Mouse (Mus musculus) embryonic fibroblast, embryonic 13.5 days (primary cell): ENCODE data around the gene Gpatch11. TPM values are rescaled to one million over a fixed set of nuclear protein-coding genes. Genes with fewer than 3 reads are reported as not detected.
"Not testable (repeated sequence)": the region's sequence is repeated elsewhere in the genome, so short reads cannot be mapped to it uniquely, and the experiment has no call there.

Experiments
- H3K27ac ChIP-seq: 2 replicates; pipeline ENCODE4 v1.5.1; 2012; ENCODE audit warnings: low read length, control low read depth, inconsistent platforms; ENCODE audit not compliant: insufficient read depth
- H3K4me1 ChIP-seq: 2 replicates; pipeline ENCODE4 v1.6.1; 2011; ENCODE audit warnings: low read length; ENCODE audit not compliant: control insufficient read depth, insufficient read depth
- H3K4me3 ChIP-seq: 2 replicates; pipeline ENCODE4 v1.5.1; 2011; ENCODE audit warnings: mild to moderate bottlenecking, control low read depth, low read length; ENCODE audit not compliant: insufficient read depth
- CTCF ChIP-seq: IDR thresholded peaks from 2 replicates; pipeline ENCODE4 v1.5.1; 2011; ENCODE audit warnings: mild to moderate bottlenecking, control low read depth, low read length, moderate library complexity, borderline replicate concordance; ENCODE audit not compliant: insufficient read depth
- POLR2A ChIP-seq: IDR thresholded peaks from 2 replicates; pipeline ENCODE4 v1.6.1; 2011; ENCODE audit warnings: low read depth, mild to moderate bottlenecking, control low read depth, low read length, moderate library complexity
- polyA plus RNA-seq: library from polyadenylated mRNA; stranded (reverse); fragments of >200 nt; gene quantifications from 2 replicates; pipeline ENCODE4 v1.2.4, GENCODE M21; 2011; ENCODE audit warnings: low read depth; ENCODE audit not compliant: missing spikeins, insufficient read length

The Gpatch11 gene
- 34.6 and 43.3 TPM in 2 replicates for polyA plus RNA-seq

GRCm38 (mm10) chr17:78834856-78835835, at the start of gene Gpatch11, which contains the start of gene Heatr5b:
Gpatch11 (plus strand) TSS chr17:78835567.
Heatr5b (minus strand) TSS chr17:78835364.
- 0 out of 2 replicates have a peak, but pooled peaks cover 2% of the 10 kb centered on the region for H3K4me1 ChIP-seq
- TF ChIP-seq CTCF: no peak
- peak; percentile 84 for TF ChIP-seq POLR2A
- H3K27ac ChIP-seq: peak within 1 kb of the TSS; percentile 62
- peak within 1 kb of the TSS; percentile 92 for H3K4me3 ChIP-seq

GRCm38 (mm10) chr17:78788273-78788672, 47.1 kb upstream of the Gpatch11 start:
- H3K27ac ChIP-seq: not testable (repeated sequence)

GRCm38 (mm10) chr17:78791068-78791689, 44.2 kb upstream of the Gpatch11 start:
- no peak for TF ChIP-seq CTCF
- no peak for TF ChIP-seq POLR2A
- Histone ChIP-seq H3K4me3 (no peak overlapping the region), H3K27ac (peak overlapping the region; percentile 47), H3K4me1 (peaks cover 4% of the 10 kb centered on the region; the same call in 1 of the 2 replicates)

More at GRCm38 (mm10) chr17:78788273-78788672, 47.1 kb upstream of the Gpatch11 start:
- not testable (repeated sequence) for H3K4me3 ChIP-seq, H3K4me1 ChIP-seq

DNA sequence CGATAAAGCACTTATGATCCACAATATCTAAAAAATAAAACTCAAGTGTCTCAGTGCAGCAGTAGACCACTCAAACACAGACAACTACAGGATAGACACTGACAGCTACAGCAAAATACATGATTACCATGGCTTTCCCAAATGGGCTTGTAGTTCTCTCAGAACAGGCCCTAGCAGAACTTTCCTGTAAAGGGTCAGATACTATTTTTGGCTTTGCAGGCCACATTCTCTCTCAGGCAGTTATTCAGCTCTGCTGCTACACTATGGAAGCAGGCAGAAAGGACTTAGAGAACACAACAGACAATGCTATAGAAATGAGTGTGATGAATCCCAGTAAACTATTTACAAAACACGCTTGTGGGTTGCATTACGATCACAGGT, 43.7 kb upstream of the Gpatch11 start:
- no peak for TF ChIP-seq CTCF
- no peak for TF ChIP-seq POLR2A
- H3K27ac ChIP-seq: peak overlapping the region; percentile 47
- no peak overlapping the region for H3K4me3 ChIP-seq
- H3K4me1 ChIP-seq: peaks cover 4% of the 10 kb centered on the region; the same call in 1 of the 2 replicates

- Histone ChIP-seq H3K4me3 (no peak overlapping the region), H3K27ac (peak overlapping the region; percentile 9; the same call in 1 of the 2 replicates), H3K4me1 (peaks cover 4% of the 10 kb centered on the region; the same call in 1 of the 2 replicates)
- TF ChIP-seq CTCF (no peak), POLR2A (no peak)
These were observed 43.2 kb upstream of the Gpatch11 start for GRCm38 (mm10) chr17:78792122-78792521.

DNA sequence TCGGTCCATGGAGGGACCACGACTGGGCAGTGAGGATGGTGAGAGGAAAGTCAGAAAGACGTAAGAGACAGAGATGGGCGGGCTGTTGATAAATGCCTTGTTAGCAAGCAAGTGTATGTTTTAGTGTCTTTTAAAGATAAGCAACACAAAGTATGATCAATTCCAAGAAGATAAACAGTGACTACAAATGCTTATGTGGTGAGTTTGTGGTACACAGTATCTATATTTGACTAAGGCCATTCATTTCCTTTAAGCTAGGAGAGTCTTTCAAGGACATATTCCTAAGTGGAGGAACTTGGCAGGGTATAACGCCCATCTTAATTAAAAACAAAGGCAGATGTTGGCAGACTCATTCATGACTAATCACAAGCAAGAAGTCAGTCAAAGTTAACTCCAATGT, 41.0 kb upstream of the Gpatch11 start:
- TF ChIP-seq CTCF: no peak
- TF ChIP-seq POLR2A: no peak
- H3K4me1 ChIP-seq: peaks cover 4% of the 10 kb centered on the region; the same call in 1 of the 2 replicates
- H3K27ac ChIP-seq: no peak overlapping the region
- no peak overlapping the region for H3K4me3 ChIP-seq

- H3K4me1 ChIP-seq: 0 out of 2 replicates have a peak, but pooled peaks cover 2% of the 10 kb centered on the region
- H3K27ac ChIP-seq: no peak overlapping the region
- H3K4me3 ChIP-seq: no peak overlapping the region
- TF ChIP-seq POLR2A (no peak), CTCF (no peak)
These were observed 38.1 kb upstream of the Gpatch11 start for GRCm38 (mm10) chr17:78797222-78797621.

DNA sequence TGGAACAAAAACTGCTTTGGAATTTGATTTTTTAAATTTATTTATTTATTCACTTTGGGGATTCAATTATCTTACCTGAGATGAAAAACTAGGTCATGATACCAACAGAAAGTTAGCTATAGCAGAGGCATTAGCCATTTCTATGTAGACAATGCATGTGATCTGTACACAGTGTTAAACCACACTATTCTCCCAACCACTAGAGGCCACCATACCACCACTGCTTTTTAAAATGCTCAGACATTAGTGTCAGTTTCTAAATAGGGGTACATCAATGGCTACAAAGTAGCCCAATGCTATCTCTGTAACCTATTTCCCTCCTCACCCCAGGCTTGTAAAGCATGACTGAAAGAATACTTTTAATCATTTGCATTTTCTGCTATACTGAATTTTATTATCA, 26.3 kb upstream of the Gpatch11 start:
- no peak overlapping the region for H3K4me3 ChIP-seq
- no peak overlapping the region for H3K27ac ChIP-seq
- TF ChIP-seq CTCF (no peak), POLR2A (no peak)
- H3K4me1 ChIP-seq: no peaks in the 10 kb centered on the region

GRCm38 (mm10) chr17:78809582-78809981, 25.8 kb upstream of the Gpatch11 start:
- TF ChIP-seq POLR2A (no peak), CTCF (no peak)
- H3K4me3 ChIP-seq: no peak overlapping the region
- H3K4me1 ChIP-seq: no peaks in the 10 kb centered on the region
- H3K27ac ChIP-seq: no peak overlapping the region
